Mouse (Mus musculus) lung, postnatal 14 days (tissue): ENCODE data around the gene Mid1.

Experiments
- DNase-seq: peaks from one replicate; pipeline ENCODE4 v3.0.0; 2021

Gene Mid1

GRCm38 (mm10) chrX:169826947-169827346 lies 141.9 kb downstream of the Mid1 start:
- no peak for DNase-seq

- no peak for DNase-seq
Measured at GRCm38 (mm10) chrX:169827720-169828119, 142.7 kb downstream of the Mid1 start.

- DNase-seq = peak; percentile 14
Measured at GRCm38 (mm10) chrX:169828136-169828535, 143.1 kb downstream of the Mid1 start.

GRCm38 (mm10) chrX:169830052-169830451 lies 145.1 kb downstream of the Mid1 start:
- DNase-seq = no peak

GRCm38 (mm10) chrX:169837947-169838649 lies 153.1 kb downstream of the Mid1 start:
- no peak for DNase-seq

- DNase-seq = no peak
Measured at GRCm38 (mm10) chrX:169838650-169838971, 153.6 kb downstream of the Mid1 start.

GRCm38 (mm10) chrX:169843267-169843666 lies 158.3 kb downstream of the Mid1 start:
- DNase-seq = no peak

GRCm38 (mm10) chrX:169844150-169844772 lies 159.3 kb downstream of the Mid1 start:
- DNase-seq = no peak

GRCm38 (mm10) chrX:169846187-169846586 lies 161.2 kb downstream of the Mid1 start:
- DNase-seq = no peak

- DNase-seq = no peak
Measured at GRCm38 (mm10) chrX:169861194-169861720, 176.3 kb downstream of the Mid1 start.

GRCm38 (mm10) chrX:169862440-169862839 lies 177.4 kb downstream of the Mid1 start:
- DNase-seq = no peak

GRCm38 (mm10) chrX:169862848-169863247 lies 177.8 kb downstream of the Mid1 start:
- peak; percentile 51 for DNase-seq

GRCm38 (mm10) chrX:169863841-169864240 lies 178.8 kb downstream of the Mid1 start:
- no peak for DNase-seq

- DNase-seq = no peak
Measured at GRCm38 (mm10) chrX:169868223-169868622, 183.2 kb downstream of the Mid1 start.

- no peak for DNase-seq
Measured at GRCm38 (mm10) chrX:169874475-169874874, 189.5 kb downstream of the Mid1 start.

- peak; percentile 88 for DNase-seq
Measured at GRCm38 (mm10) chrX:169879481-169880362, 194.7 kb downstream of the Mid1 start.

GRCm38 (mm10) chrX:169880363-169880711 lies 195.3 kb downstream of the Mid1 start:
- no peak for DNase-seq

- DNase-seq = peak; percentile 44
Measured at GRCm38 (mm10) chrX:169880826-169881225, 195.8 kb downstream of the Mid1 start.

GRCm38 (mm10) chrX:169881253-169882219 lies 196.5 kb downstream of the Mid1 start:
- DNase-seq = no peak

- no peak for DNase-seq
Measured at GRCm38 (mm10) chrX:169882220-169882609, 197.2 kb downstream of the Mid1 start.

GRCm38 (mm10) chrX:169883536-169884272 lies 198.7 kb downstream of the Mid1 start:
- DNase-seq = no peak

GRCm38 (mm10) chrX:169890541-169890940 lies 205.5 kb downstream of the Mid1 start:
- DNase-seq = no peak
